Mouse (Mus musculus) CD4-positive, CD25-positive, alpha-beta regulatory T cell, adult 2 months (primary cell): ENCODE measurements around the gene Sumo1.
A peak's percentile ranks its signal among the peaks of the same experiment; 100 is the strongest.
"Not testable (repeated sequence)": the region's sequence is repeated elsewhere in the genome, so short reads cannot be mapped to it uniquely, and the experiment has no call there.

ENCODE experiments used
- DNase-seq: peaks from one replicate; pipeline ENCODE4 v3.0.0-alpha.2; 2012; ENCODE audit warnings: low read depth, low spot score

Sumo1 gene

GRCm38 (mm10) chr1:59636349-59636748 is 34.3 kb downstream of the Sumo1 start:
- DNase-seq = no peak

GRCm38 (mm10) chr1:59633056-59633455 is 37.6 kb downstream of the Sumo1 start:
- no peak for DNase-seq

- DNase-seq = no peak
These were observed 38.5 kb downstream of the Sumo1 start for GRCm38 (mm10) chr1:59631986-59632659.

- not testable (repeated sequence) for DNase-seq
These were observed 40.3 kb downstream of the Sumo1 start for GRCm38 (mm10) chr1:59630356-59630755.

GRCm38 (mm10) chr1:59629194-59629593 is 41.4 kb downstream of the Sumo1 start:
- no peak for DNase-seq

GRCm38 (mm10) chr1:59625410-59625809 is 45.2 kb downstream of the Sumo1 start:
- no peak for DNase-seq

- DNase-seq = peak; percentile 91
These were observed 47.2 kb downstream of the Sumo1 start for GRCm38 (mm10) chr1:59623325-59624017.

- DNase-seq = no peak
These were observed 51.4 kb downstream of the Sumo1 start for GRCm38 (mm10) chr1:59619201-59619600.

- no peak for DNase-seq
These were observed 55.6 kb downstream of the Sumo1 start for GRCm38 (mm10) chr1:59615021-59615420.

- peak; percentile 79 for DNase-seq
These were observed 56.8 kb downstream of the Sumo1 start for GRCm38 (mm10) chr1:59613795-59614194.

- peak; percentile 24 for DNase-seq
These were observed 59.7 kb downstream of the Sumo1 start for GRCm38 (mm10) chr1:59610929-59611328.

- no peak for DNase-seq
These were observed 60.7 kb downstream of the Sumo1 start for GRCm38 (mm10) chr1:59609896-59610295.

- DNase-seq = peak; percentile 72
These were observed 61.2 kb downstream of the Sumo1 start for GRCm38 (mm10) chr1:59609458-59609857.

- DNase-seq = peak; percentile 75
These were observed 61.7 kb downstream of the Sumo1 start for GRCm38 (mm10) chr1:59608920-59609319.

GRCm38 (mm10) chr1:59608125-59608762 is 62.4 kb downstream of the Sumo1 start:
- peak; percentile 73 for DNase-seq

- DNase-seq = no peak
These were observed 63.6 kb downstream of the Sumo1 start for GRCm38 (mm10) chr1:59607071-59607470.

GRCm38 (mm10) chr1:59606479-59606878 is 64.2 kb downstream of the Sumo1 start:
- no peak for DNase-seq

- DNase-seq = peak; percentile 45
These were observed 66.7 kb downstream of the Sumo1 start for GRCm38 (mm10) chr1:59603893-59604292.

- no peak for DNase-seq
These were observed 67.3 kb downstream of the Sumo1 start for GRCm38 (mm10) chr1:59603417-59603712.

GRCm38 (mm10) chr1:59602531-59603416 is 67.9 kb downstream of the Sumo1 start:
- DNase-seq = peak; percentile 62

- DNase-seq = no peak
These were observed 75.0 kb downstream of the Sumo1 start for GRCm38 (mm10) chr1:59595609-59596008.
